Mouse (Mus musculus): ENCODE results near the gene Hoxd4.
A peak's percentile ranks its signal among the peaks of the same experiment; 100 is the strongest.

Gene Hoxd4

GRCm38 (mm10) chr2:74747661-74748141 is 36.0 kb downstream of the Hoxd4 start:
- no peak for DNase-seq

- DNase-seq: no peak
Measured at GRCm38 (mm10) chr2:74748436-74748995, 36.8 kb downstream of the Hoxd4 start.

- peak; percentile 79 for DNase-seq
Measured at GRCm38 (mm10) chr2:74749337-74750121, 37.8 kb downstream of the Hoxd4 start.

GRCm38 (mm10) chr2:74750731-74751250 is 39.1 kb downstream of the Hoxd4 start:
- DNase-seq: no peak

- DNase-seq: no peak
Measured at GRCm38 (mm10) chr2:74751861-74752260, 40.1 kb downstream of the Hoxd4 start.

GRCm38 (mm10) chr2:74752431-74753174 is 40.9 kb downstream of the Hoxd4 start:
- DNase-seq: peak; percentile 44

GRCm38 (mm10) chr2:74753175-74753523 is 41.4 kb downstream of the Hoxd4 start:
- peak; percentile 39 for DNase-seq

- no peak for DNase-seq
Measured at GRCm38 (mm10) chr2:74753711-74754110, 42.0 kb downstream of the Hoxd4 start.

GRCm38 (mm10) chr2:74760146-74760545 is 48.4 kb downstream of the Hoxd4 start:
- DNase-seq: no peak

GRCm38 (mm10) chr2:74761941-74762340 is 50.2 kb downstream of the Hoxd4 start:
- no peak for DNase-seq

GRCm38 (mm10) chr2:74762522-74763244 is 51.0 kb downstream of the Hoxd4 start, which contains the start of gene Hoxd1:
Gene Hoxd1, plus strand, starts transcription at chr2:74762980.
- DNase-seq: peak; percentile 75

GRCm38 (mm10) chr2:74763245-74763735 is 51.6 kb downstream of the Hoxd4 start:
- peak; percentile 19 for DNase-seq

GRCm38 (mm10) chr2:74763976-74764375 is 52.2 kb downstream of the Hoxd4 start:
- DNase-seq: no peak

GRCm38 (mm10) chr2:74774359-74774758 is 62.6 kb downstream of the Hoxd4 start:
- no peak for DNase-seq

GRCm38 (mm10) chr2:74777536-74778275 is 66.0 kb downstream of the Hoxd4 start:
- no peak for DNase-seq

Measured in kidney, postnatal 10 days (tissue).